Mouse (Mus musculus): ENCODE measurements at regions not wholly inside any gene's neighbourhood (a gene's known extent, or its start where the extent isn't known, plus 50 kb on each side); places are given as distances from the start of the nearest gene placed in this dataset.

DNA sequence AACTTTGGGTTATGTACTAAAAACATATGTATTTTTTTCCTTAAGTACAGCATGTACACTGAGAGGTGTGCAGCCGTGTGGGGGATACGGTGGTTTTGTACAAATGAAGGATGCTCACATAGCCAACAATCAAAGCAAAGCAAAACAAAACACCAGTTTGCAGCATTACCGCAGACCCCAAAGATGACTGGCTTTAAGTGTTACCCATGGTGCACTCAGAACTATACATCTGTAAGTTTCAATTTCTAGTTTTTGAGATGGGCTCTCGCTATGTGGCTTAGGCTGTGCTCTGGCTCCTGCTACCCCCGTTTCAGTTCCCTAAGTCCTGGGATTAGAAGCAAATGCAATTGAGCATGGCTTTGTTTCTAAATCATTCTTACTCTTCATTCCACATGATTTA, 89.4 kb upstream of the Tet2 start:
- Histone ChIP-seq H3K4me3 (ENCODE audit: inconsistent target) (no peak overlapping the region), H3K79me2 (ENCODE audit: inconsistent target) (no peaks in the 10 kb centered on the region), H3K27ac (no peak overlapping the region), H3K36me3 (ENCODE audit: inconsistent target) (no peaks in the 10 kb centered on the region)
- 79% methylated on average over 5 of the region's 5 CpGs for WGBS (ENCODE audit: missing documents)

GRCm38 (mm10) chr3:133645604-133646003, 100.7 kb upstream of the Tet2 start:
- Histone ChIP-seq H3K27ac (no peak overlapping the region), H3K79me2 (ENCODE audit: inconsistent target) (no peaks in the 10 kb centered on the region), H3K36me3 (ENCODE audit: inconsistent target) (no peaks in the 10 kb centered on the region), H3K4me3 (ENCODE audit: inconsistent target) (no peak overlapping the region)
- 82% methylated on average over 1 of the region's 1 CpGs for WGBS (ENCODE audit: missing documents)

DNA sequence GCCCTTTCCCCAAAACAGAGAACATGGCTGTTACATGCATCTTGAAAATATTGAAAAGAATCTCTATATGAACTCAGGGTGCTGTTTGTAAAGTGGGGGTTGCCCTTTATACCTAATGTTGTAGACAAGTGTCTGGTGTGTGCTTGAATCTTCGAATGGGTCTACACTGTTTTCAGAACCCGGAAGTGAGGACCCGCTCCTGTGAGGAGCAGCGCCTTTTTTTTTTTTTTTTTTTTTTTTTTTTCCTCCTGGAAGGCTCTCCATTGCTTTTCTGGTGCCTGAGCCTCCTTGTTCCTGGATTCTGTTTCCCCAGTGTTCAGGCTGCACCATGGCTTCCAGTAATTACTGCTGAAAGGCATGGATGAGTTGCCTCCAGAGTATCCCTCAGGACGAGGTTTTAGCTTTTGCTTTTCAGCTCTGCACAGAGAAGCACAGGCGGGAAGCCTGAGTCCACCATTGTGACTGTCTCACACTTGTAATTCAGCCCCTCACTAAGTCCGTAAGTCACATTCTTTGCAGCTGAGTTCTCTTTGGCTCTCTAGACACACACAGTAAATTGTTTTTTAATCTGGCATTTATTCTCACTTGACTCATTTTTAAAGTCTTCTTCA, 101.6 kb upstream of the Tet2 start:
- 98% methylated on average over 7 of the region's 7 CpGs for WGBS (ENCODE audit: missing documents)
- no peaks in the 10 kb centered on the region for H3K36me3 ChIP-seq (ENCODE audit: inconsistent target)
- no peak overlapping the region for H3K4me3 ChIP-seq (ENCODE audit: inconsistent target)
- no peaks in the 10 kb centered on the region for H3K79me2 ChIP-seq (ENCODE audit: inconsistent target)
- H3K27ac ChIP-seq, result no peak overlapping the region

GRCm38 (mm10) chr3:133650025-133650424, 105.1 kb upstream of the Tet2 start:
- Histone ChIP-seq H3K4me3 (ENCODE audit: inconsistent target) (no peak overlapping the region), H3K27ac (no peak overlapping the region), H3K36me3 (ENCODE audit: inconsistent target) (no peaks in the 10 kb centered on the region)

GRCm38 (mm10) chr3:133651996-133652395, 107.1 kb upstream of the Tet2 start:
- Histone ChIP-seq H3K4me3 (ENCODE audit: inconsistent target) (no peak overlapping the region), H3K36me3 (ENCODE audit: inconsistent target) (no peaks in the 10 kb centered on the region), H3K27ac (no peak overlapping the region), H3K79me2 (ENCODE audit: inconsistent target) (no peaks in the 10 kb centered on the region)
- 53% methylated on average over 4 of the region's 4 CpGs for WGBS (ENCODE audit: missing documents)

More at GRCm38 (mm10) chr3:133650025-133650424, 105.1 kb upstream of the Tet2 start:
- H3K79me2 ChIP-seq (ENCODE audit: inconsistent target), result no peaks in the 10 kb centered on the region

DNA sequence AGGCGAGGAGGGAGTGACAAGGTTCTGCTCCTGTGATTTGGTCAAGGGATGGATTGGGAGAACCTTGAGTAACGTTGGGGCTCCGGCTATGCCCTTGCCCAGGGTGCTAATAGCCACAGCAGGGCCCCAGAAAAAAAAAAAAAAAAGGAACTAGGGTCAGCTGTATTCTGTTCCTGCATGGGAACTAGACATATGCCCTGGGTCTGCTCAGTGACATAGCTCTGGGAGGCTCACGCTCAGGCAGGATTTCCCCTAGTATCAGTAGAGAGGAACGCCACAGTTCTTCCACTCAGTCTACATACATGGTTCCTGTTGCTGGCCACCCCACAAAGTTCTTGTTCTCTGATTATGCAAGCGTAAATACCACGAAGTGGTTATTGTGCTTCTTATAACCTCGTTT, 114.8 kb upstream of the Tet2 start:
- 14% methylated on average over 8 of the region's 8 CpGs for WGBS (ENCODE audit: missing documents)
- Histone ChIP-seq H3K36me3 (ENCODE audit: inconsistent target) (no peaks in the 10 kb centered on the region), H3K4me3 (ENCODE audit: inconsistent target) (no peak overlapping the region), H3K79me2 (ENCODE audit: inconsistent target) (no peaks in the 10 kb centered on the region), H3K27ac (no peak overlapping the region)

DNA sequence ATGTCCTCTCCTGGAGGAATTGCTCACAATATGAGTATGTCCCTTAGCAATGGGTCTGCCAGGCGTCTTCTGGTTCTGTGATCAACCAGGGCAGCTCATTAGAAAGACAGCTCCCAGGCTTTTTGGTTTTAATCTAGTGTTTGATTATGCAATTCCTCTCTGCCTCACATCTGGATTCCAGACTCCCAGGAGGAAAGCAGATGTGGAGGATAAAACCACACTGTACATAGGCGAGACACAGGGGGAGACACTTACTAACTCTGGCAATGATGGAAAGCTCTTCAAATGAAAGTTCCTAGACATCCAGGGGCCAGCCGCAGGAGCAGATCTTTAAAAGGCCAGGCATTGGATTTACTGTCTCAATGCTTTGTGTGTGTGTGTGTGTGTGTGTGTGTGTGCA, 116.4 kb upstream of the Tet2 start:
- Histone ChIP-seq H3K27ac (no peak overlapping the region), H3K36me3 (ENCODE audit: inconsistent target) (no peaks in the 10 kb centered on the region), H3K79me2 (ENCODE audit: inconsistent target) (no peaks in the 10 kb centered on the region), H3K4me3 (ENCODE audit: inconsistent target) (no peak overlapping the region)
- 93% methylated on average over 3 of the region's 3 CpGs for WGBS (ENCODE audit: missing documents)

- Histone ChIP-seq H3K27ac (no peak overlapping the region), H3K4me3 (ENCODE audit: inconsistent target) (no peak overlapping the region), H3K79me2 (ENCODE audit: inconsistent target) (no peaks in the 10 kb centered on the region), H3K36me3 (ENCODE audit: inconsistent target) (no peaks in the 10 kb centered on the region)
- 88% methylated on average over 3 of the region's 3 CpGs for WGBS (ENCODE audit: missing documents)
These were observed 120.0 kb upstream of the Tet2 start for GRCm38 (mm10) chr3:133664914-133665313.

DNA sequence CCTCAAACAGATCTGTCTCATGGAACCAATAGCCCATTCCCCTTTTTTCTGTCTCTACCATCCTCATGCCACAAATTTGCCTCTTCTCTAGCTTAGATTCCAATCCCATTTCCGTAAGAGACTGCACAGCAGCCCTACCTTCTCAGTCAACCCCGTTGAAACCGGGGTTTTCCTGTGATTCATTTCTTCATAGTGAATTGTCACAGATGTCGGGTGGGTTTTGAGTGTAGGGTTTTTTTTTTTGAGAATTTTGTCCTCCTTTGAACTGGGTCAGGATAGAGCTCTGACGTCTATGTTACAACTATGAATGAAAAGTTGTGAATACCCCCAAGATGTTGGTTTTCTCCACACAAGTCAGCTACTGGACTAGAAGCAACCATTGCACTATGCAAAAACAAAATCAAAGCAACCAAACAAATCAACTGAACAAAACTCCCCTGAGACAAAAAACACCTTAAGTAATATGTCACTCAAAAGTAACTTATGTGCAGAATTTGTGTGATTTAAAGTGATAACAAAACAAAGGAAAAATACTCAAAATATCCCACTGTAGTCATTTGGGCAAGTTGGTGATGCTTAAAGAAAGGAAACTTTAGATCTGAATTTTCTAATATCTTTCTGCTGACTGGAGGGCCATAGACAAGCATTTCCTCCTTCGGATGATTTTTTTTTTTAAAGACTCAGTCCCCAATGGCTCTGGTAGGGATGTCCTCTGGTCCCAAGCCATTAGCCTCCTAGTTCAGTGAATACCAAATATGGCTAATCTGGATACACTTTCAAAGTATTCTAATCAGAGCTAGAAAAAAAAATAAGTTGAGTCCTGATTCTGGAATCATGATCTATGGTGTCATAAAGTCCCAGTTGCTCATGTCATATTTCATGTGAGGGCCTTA, 120.7 kb upstream of the Tet2 start:
- Histone ChIP-seq H3K36me3 (ENCODE audit: inconsistent target) (no peaks in the 10 kb centered on the region), H3K4me3 (ENCODE audit: inconsistent target) (no peak overlapping the region), H3K27ac (no peak overlapping the region), H3K79me2 (ENCODE audit: inconsistent target) (no peaks in the 10 kb centered on the region)
- WGBS (ENCODE audit: missing documents), result 87% methylated on average over 6 of the region's 6 CpGs

DNA sequence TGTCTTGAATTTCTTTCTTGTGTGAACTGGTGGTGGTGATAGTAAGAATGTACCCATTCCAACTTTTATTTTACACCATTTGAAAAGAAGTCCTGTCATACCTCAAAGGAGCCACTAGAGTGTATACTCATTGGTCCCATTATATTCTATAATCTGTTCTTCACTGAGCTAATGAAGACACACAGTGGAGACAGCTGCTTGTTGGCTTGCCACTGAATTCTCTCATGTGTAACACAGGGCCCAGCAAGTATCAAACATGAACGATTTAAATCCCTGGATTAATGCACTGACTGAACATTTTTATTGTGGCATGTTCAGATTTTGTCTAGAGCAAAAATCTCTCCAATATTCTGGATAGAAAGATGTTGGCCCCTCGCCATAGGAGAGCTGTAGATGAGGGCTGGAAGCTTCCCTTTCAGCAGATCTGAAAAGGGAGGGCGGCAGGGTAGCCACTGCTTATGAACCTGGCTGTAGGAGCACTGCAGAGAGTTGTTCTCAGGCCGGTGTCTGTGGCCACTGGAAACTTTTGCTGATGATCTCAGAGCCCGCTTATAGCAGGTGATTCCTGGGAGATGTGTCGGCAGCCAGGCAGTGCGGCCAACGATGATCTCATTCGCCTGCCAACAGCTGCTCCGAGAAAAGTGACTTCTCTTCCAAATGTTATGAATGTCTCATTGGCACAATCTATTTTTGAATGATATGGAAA, 128.0 kb upstream of the Tet2 start:
- H3K4me3 ChIP-seq (ENCODE audit: inconsistent target), result no peak overlapping the region
- no peaks in the 10 kb centered on the region for H3K79me2 ChIP-seq (ENCODE audit: inconsistent target)
- no peaks in the 10 kb centered on the region for H3K36me3 ChIP-seq (ENCODE audit: inconsistent target)
- 93% methylated on average over 10 of the region's 10 CpGs for WGBS (ENCODE audit: missing documents)
- H3K27ac ChIP-seq, result no peak overlapping the region

GRCm38 (mm10) chr3:133677892-133678291, 133.0 kb upstream of the Tet2 start:
- H3K79me2 ChIP-seq (ENCODE audit: inconsistent target), result no peaks in the 10 kb centered on the region
- no peaks in the 10 kb centered on the region for H3K36me3 ChIP-seq (ENCODE audit: inconsistent target)
- H3K4me3 ChIP-seq (ENCODE audit: inconsistent target), result no peak overlapping the region
- H3K27ac ChIP-seq, result no peak overlapping the region
- WGBS (ENCODE audit: missing documents), result 100% methylated on average over 1 of the region's 1 CpGs

DNA sequence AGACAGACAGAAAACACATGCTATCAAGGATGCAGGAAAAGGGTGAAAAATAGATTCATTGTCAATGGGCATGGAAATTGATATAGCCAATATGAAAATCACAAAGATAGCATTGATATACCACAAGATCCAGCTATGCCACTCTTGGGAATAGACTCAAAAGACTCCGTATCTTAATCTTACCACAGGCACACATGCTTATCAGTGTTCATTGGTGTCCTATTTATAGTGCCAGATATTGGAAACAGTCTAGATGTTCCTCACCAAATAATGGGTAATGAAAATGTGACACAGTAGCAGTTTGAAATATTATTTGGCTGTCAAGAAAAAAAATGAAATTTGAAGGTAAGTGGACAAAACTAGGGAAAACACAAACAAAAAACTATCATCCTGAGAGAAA, 135.0 kb upstream of the Tet2 start:
- Histone ChIP-seq H3K4me3 (ENCODE audit: inconsistent target) (no peak overlapping the region), H3K27ac (no peak overlapping the region), H3K79me2 (ENCODE audit: inconsistent target) (no peaks in the 10 kb centered on the region), H3K36me3 (ENCODE audit: inconsistent target) (no peaks in the 10 kb centered on the region)
- WGBS (ENCODE audit: missing documents), result 80% methylated on average over 1 of the region's 1 CpGs

DNA sequence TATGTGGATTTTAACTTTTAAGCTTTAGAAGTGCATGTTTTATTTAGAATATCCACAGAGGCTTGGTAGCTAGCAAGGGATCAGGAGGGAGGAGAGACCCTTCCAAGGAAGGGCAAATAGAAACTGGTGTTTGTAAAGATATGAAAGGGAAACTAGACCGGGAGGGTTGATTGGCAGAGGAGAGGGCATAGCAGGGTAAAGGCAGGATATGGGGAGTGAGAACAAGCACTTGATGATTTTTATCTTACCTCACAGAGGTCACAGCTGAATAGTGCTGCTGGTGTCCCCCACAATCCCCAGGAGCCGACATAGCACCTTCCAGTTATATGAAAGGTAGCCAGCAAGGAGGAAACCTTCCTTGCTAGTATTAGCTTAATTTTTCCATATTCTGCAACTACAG, 135.4 kb upstream of the Tet2 start:
- 21% methylated on average over 2 of the region's 2 CpGs for WGBS (ENCODE audit: missing documents)
- Histone ChIP-seq H3K79me2 (ENCODE audit: inconsistent target) (no peaks in the 10 kb centered on the region), H3K27ac (no peak overlapping the region), H3K4me3 (ENCODE audit: inconsistent target) (no peak overlapping the region), H3K36me3 (ENCODE audit: inconsistent target) (no peaks in the 10 kb centered on the region)

GRCm38 (mm10) chr3:133680805-133681204, 135.9 kb upstream of the Tet2 start:
- 87% methylated on average over 3 of the region's 3 CpGs for WGBS (ENCODE audit: missing documents)
- no peak overlapping the region for H3K27ac ChIP-seq
- H3K79me2 ChIP-seq (ENCODE audit: inconsistent target), result no peaks in the 10 kb centered on the region

DNA sequence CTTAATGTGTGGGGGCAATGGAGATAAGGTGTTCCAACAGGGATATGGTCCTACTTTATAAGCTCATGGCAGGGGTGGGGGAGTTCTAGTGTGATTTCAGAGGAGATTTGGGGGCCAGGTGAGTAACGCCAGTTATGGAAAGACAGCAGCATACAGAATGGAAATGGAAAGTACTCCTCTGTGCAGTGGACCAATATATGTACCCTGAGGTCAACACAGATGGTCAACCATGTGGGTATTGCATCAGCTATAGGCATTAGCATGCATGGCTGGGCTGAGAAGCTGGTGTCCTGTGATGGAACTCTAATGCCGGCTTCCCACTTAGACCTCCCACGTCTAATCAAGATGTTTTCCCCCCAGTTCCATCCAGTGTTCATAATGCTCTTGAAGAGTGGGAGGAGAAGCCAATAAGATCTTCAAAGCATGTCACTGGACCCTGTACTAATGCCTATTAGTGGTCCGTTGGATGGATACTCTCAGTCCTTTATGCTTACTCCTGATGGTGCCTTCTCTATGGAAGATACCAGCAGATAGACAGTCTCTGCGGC, 139.3 kb upstream of the Tet2 start:
- Histone ChIP-seq H3K27ac (no peak overlapping the region), H3K79me2 (ENCODE audit: inconsistent target) (no peaks in the 10 kb centered on the region), H3K36me3 (ENCODE audit: inconsistent target) (no peaks in the 10 kb centered on the region), H3K4me3 (ENCODE audit: inconsistent target) (no peak overlapping the region)
- 98% methylated on average over 5 of the region's 5 CpGs for WGBS (ENCODE audit: missing documents)

More at GRCm38 (mm10) chr3:133680805-133681204, 135.9 kb upstream of the Tet2 start:
- no peaks in the 10 kb centered on the region for H3K36me3 ChIP-seq (ENCODE audit: inconsistent target)
- no peak overlapping the region for H3K4me3 ChIP-seq (ENCODE audit: inconsistent target)

Measured in macrophage (primary cell).